Mouse (Mus musculus) embryonic facial prominence, embryonic 11.5 days (tissue): ENCODE data around the gene Trappc3. TPM values are rescaled to one million over a fixed set of nuclear protein-coding genes. Genes with fewer than 3 reads are reported as not detected.
"Not testable (repeated sequence)": the region's sequence is repeated elsewhere in the genome, so short reads cannot be mapped to it uniquely, and the experiment has no call there.

Experiments used
- ATAC-seq: fragments of 200-750 bp; cut with Nextera tagmentation; replicated peaks from 2 replicates; pipeline ENCODE4 v1.8.0; 2017; ENCODE audit warnings: low read depth; ENCODE audit not compliant: insufficient number of reproducible peaks, low FRiP score, low TSS enrichment
- DNase-seq: peaks from one replicate; pipeline ENCODE4 v3.0.0-alpha.2; 2015; ENCODE audit warnings: low spot score
- H3K27ac ChIP-seq: fragments of 300-500 bp; sonication (generic); replicated peaks from 2 replicates; pipeline ENCODE4 v1.5.1; 2014; ENCODE audit warnings: mild to moderate bottlenecking, low read depth, low read length, control low read depth
- H3K27me3 ChIP-seq: fragments of 300-500 bp; sonication (generic); 2 replicates; pipeline ENCODE4 v1.6.1; 2014; ENCODE audit warnings: mild to moderate bottlenecking, low read length, moderate library complexity, mixed read lengths; ENCODE audit not compliant: control insufficient read depth, insufficient read depth
- H3K36me3 ChIP-seq: fragments of 300-500 bp; sonication (generic); replicated peaks from 2 replicates; pipeline ENCODE4 v1.6.1; 2014; ENCODE audit warnings: low read depth, mild to moderate bottlenecking, low read length, moderate library complexity, mixed read lengths; ENCODE audit not compliant: control insufficient read depth, insufficient read depth
- H3K4me1 ChIP-seq: fragments of 300-500 bp; sonication (generic); 2 replicates; pipeline ENCODE4 v1.6.1; 2014; ENCODE audit warnings: low read length, mixed read lengths; ENCODE audit not compliant: control insufficient read depth, insufficient read depth
- H3K4me2 ChIP-seq: fragments of 300-500 bp; sonication (generic); 2 replicates; pipeline ENCODE4 v1.6.1; 2014; ENCODE audit warnings: low read depth, mild to moderate bottlenecking, control low read depth, low read length, moderate library complexity
- H3K4me3 ChIP-seq: fragments of 300-500 bp; sonication (generic); 2 replicates; pipeline ENCODE4 v1.5.1; 2014; ENCODE audit warnings: low read depth, low read length, control low read depth
- H3K9ac ChIP-seq: fragments of 300-500 bp; sonication (generic); replicated peaks from 2 replicates; pipeline ENCODE4 v1.6.1; 2014; ENCODE audit warnings: mild to moderate bottlenecking, control low read depth, low read length
- H3K9me3 ChIP-seq: fragments of 300-500 bp; sonication (generic); replicated peaks from 2 replicates; pipeline ENCODE4 v1.6.1; 2016; ENCODE audit warnings: mild to moderate bottlenecking, low read length, inconsistent platforms, mixed read lengths; ENCODE audit not compliant: control insufficient read depth
- WGBS: fragments of 180-500 bp; shearing (Covaris S2); extraction: QIAGEN DNeasy Blood & Tissue Kit; methylation state at CpG from one replicate; pipeline ENCODE4 v1.1.7; 2014; 5-methylcytosine and 5-hydroxymethylcytosine counted together
- polyA plus RNA-seq: library from polyadenylated mRNA; unstranded; fragments of >200 nt; fragmentation: Nextera tagmentation; extraction: Ambion mirVana; gene quantifications from 2 replicates; pipeline ENCODE4 v1.2.1, GENCODE M21; 2014

Gene Trappc3
- 33.8 and 36.7 TPM in 2 replicates for polyA plus RNA-seq

GRCm38 (mm10) chr4:126262119-126262807 lies at the start of gene Trappc3:
TSS of gene Trappc3 (plus strand) at chr4:126262325.
- under 1% methylated on average over 46 of the region's 46 CpGs for WGBS
- Histone ChIP-seq H3K9me3 (no peaks in the 10 kb centered on the region), H3K36me3 (no peaks in the 10 kb centered on the region), H3K27ac (peak within 1 kb of the TSS; percentile 91), H3K9ac (peak within 1 kb of the TSS; percentile 78), H3K4me3 (peak within 1 kb of the TSS; percentile 76), H3K4me2 (peak within 1 kb of the TSS; percentile 74), H3K27me3 (no peaks in the 10 kb centered on the region), H3K4me1 (peaks cover 21% of the 10 kb centered on the region)
- ATAC-seq (peak; percentile 91), DNase-seq (peak; percentile 100)

- no peak overlapping the region for H3K9ac ChIP-seq
- no peaks in the 10 kb centered on the region for H3K9me3 ChIP-seq
- no peaks in the 10 kb centered on the region for H3K27me3 ChIP-seq
- no peaks in the 10 kb centered on the region for H3K4me1 ChIP-seq
- DNase-seq (no peak), ATAC-seq (no peak)
- WGBS = 88% methylated on average over 6 of the region's 6 CpGs
- H3K4me2 ChIP-seq = no peak overlapping the region
- no peak overlapping the region for H3K27ac ChIP-seq
- H3K4me3 ChIP-seq = no peak overlapping the region
- H3K36me3 ChIP-seq = no peaks in the 10 kb centered on the region
These were observed 44.4 kb upstream of the Trappc3 start for GRCm38 (mm10) chr4:126217771-126218170.

GRCm38 (mm10) chr4:126219540-126219939 lies 42.6 kb upstream of the Trappc3 start:
- H3K27me3 ChIP-seq, H3K4me2 ChIP-seq, DNase-seq, H3K9me3 ChIP-seq, H3K4me1 ChIP-seq, H3K27ac ChIP-seq, H3K4me3 ChIP-seq, H3K36me3 ChIP-seq, H3K9ac ChIP-seq, ATAC-seq: not testable (repeated sequence)
- WGBS = 73% methylated on average over 3 of the region's 3 CpGs

- Histone ChIP-seq H3K27me3 (no peaks in the 10 kb centered on the region), H3K4me1 (no peaks in the 10 kb centered on the region), H3K4me2 (no peak overlapping the region), H3K9ac (no peak overlapping the region), H3K4me3 (no peak overlapping the region), H3K36me3 (no peaks in the 10 kb centered on the region), H3K27ac (no peak overlapping the region), H3K9me3 (no peaks in the 10 kb centered on the region)
- DNase-seq = no peak
- ATAC-seq = no peak
- 92% methylated on average over 10 of the region's 10 CpGs for WGBS
These were observed 42.1 kb upstream of the Trappc3 start for GRCm38 (mm10) chr4:126220045-126220444.

GRCm38 (mm10) chr4:126222631-126223030 lies 39.5 kb upstream of the Trappc3 start:
- no peaks in the 10 kb centered on the region for H3K36me3 ChIP-seq
- no peak overlapping the region for H3K9ac ChIP-seq
- H3K27ac ChIP-seq = no peak overlapping the region
- no peaks in the 10 kb centered on the region; the same call in 1 of the 2 replicates for H3K4me1 ChIP-seq
- no peaks in the 10 kb centered on the region for H3K27me3 ChIP-seq
- DNase-seq (no peak), ATAC-seq (no peak)
- no peak overlapping the region for H3K4me3 ChIP-seq
- no peaks in the 10 kb centered on the region for H3K9me3 ChIP-seq
- no peak overlapping the region for H3K4me2 ChIP-seq
- 87% methylated on average over 11 of the region's 11 CpGs for WGBS

GRCm38 (mm10) chr4:126226640-126227039 lies 35.5 kb upstream of the Trappc3 start:
- Histone ChIP-seq H3K27ac (no peak overlapping the region), H3K36me3 (no peaks in the 10 kb centered on the region; the same call in 1 of the 2 replicates), H3K4me1 (no peaks in the 10 kb centered on the region; the same call in 1 of the 2 replicates), H3K9ac (no peak overlapping the region), H3K9me3 (no peaks in the 10 kb centered on the region), H3K4me2 (no peak overlapping the region), H3K27me3 (no peaks in the 10 kb centered on the region), H3K4me3 (no peak overlapping the region)
- DNase-seq = no peak
- 51% methylated on average over 12 of the region's 12 CpGs for WGBS
- no peak for ATAC-seq

GRCm38 (mm10) chr4:126227077-126227761 lies 34.9 kb upstream of the Trappc3 start:
- Histone ChIP-seq H3K36me3 (peaks cover 3% of the 10 kb centered on the region; the same call in 1 of the 2 replicates), H3K4me3 (no peak overlapping the region), H3K9me3 (no peaks in the 10 kb centered on the region), H3K9ac (no peak overlapping the region), H3K4me1 (no peaks in the 10 kb centered on the region; the same call in 1 of the 2 replicates), H3K4me2 (peak overlapping the region; percentile 38), H3K27me3 (no peaks in the 10 kb centered on the region), H3K27ac (no peak overlapping the region)
- WGBS = 4% methylated on average over 18 of the region's 18 CpGs
- peak; percentile 95 for DNase-seq
- peak; percentile 79 for ATAC-seq

GRCm38 (mm10) chr4:126228144-126228543 lies 34.0 kb upstream of the Trappc3 start:
- no peak for DNase-seq
- WGBS = 21% methylated on average over 5 of the region's 5 CpGs
- H3K4me1 ChIP-seq = no peaks in the 10 kb centered on the region; the same call in 1 of the 2 replicates

More at GRCm38 (mm10) chr4:126228144-126228543, 34.0 kb upstream of the Trappc3 start:
- Histone ChIP-seq H3K27me3 (no peaks in the 10 kb centered on the region), H3K36me3 (peaks cover 6% of the 10 kb centered on the region), H3K9me3 (no peaks in the 10 kb centered on the region), H3K27ac (no peak overlapping the region), H3K4me3 (no peak overlapping the region), H3K4me2 (no peak overlapping the region), H3K9ac (no peak overlapping the region)
- ATAC-seq = no peak
